Mouse (Mus musculus) thymus, postnatal 0 days (tissue): ENCODE data around the gene Msi2. TPM values are rescaled to one million over a fixed set of nuclear protein-coding genes. Genes with fewer than 3 reads are reported as not detected.

Experiments used
- DNase-seq: peaks from one replicate; pipeline ENCODE4 v3.0.0-alpha.2; 2015; ENCODE audit warnings: low spot score
- polyA plus RNA-seq: library from polyadenylated mRNA; unstranded; fragments of >200 nt; fragmentation: Nextera tagmentation; extraction: Ambion mirVana; gene quantifications from 2 replicates; pipeline ENCODE4 v1.2.1, GENCODE M21; 2015

The Msi2 gene
- polyA plus RNA-seq, 1 experiment from 2014 or later, result 23.0 TPM

- DNase-seq, result no peak
Measured at GRCm38 (mm10) chr11:88331722-88332121, 386.6 kb downstream of the Msi2 start.

- no peak for DNase-seq
Measured at GRCm38 (mm10) chr11:88330799-88331198, 387.5 kb downstream of the Msi2 start.

GRCm38 (mm10) chr11:88328813-88329595, 389.3 kb downstream of the Msi2 start:
- no peak for DNase-seq

DNA sequence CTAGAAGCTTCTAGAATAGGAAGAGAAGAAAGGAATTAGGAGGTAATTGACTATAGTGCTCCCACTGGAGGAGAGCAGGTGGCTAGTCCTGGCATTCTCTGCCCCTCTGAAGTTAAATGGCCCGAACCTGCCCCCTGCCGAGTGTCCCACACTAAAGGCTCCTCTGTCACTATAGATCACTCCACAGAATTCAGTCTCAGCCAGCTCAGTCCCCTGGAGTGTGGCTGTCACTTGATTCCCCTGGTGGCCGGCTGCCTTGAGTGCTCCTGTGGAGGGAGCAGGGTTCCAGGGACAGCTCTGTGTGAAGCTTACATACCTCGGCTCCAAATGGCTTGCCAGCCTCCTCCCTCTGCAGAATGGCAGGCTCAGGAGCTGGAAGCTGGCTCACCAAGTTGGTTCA, 391.3 kb downstream of the Msi2 start:
- DNase-seq, result no peak

- no peak for DNase-seq
Measured at GRCm38 (mm10) chr11:88318850-88319249, 399.5 kb downstream of the Msi2 start.

- DNase-seq, result no peak
Measured at GRCm38 (mm10) chr11:88315393-88315792, 402.9 kb downstream of the Msi2 start.

GRCm38 (mm10) chr11:88314471-88314870, 403.8 kb downstream of the Msi2 start:
- no peak for DNase-seq

DNA sequence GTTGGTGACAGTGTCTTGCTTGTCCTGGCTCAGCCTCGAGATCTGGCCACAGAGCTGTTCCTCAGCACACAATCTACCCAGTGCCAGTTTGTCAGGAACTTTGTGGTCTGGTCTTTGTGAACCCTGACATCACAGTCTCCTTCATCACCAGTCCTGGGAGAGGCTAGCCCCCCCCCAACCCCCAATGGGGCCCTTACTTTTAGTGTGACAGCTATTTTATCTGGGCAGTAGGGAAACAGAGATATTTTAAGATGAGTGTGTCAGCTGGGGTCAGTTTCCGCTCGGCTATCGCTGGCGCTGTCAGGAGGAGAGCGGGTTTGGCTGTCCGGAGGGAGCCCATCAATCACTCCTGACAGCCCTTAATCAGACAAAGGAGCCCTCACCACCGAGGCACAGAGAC, 404.8 kb downstream of the Msi2 start:
- DNase-seq, result no peak

GRCm38 (mm10) chr11:88311606-88312005, 406.7 kb downstream of the Msi2 start:
- DNase-seq, result no peak

- no peak for DNase-seq
Measured at GRCm38 (mm10) chr11:88310773-88311172, 407.5 kb downstream of the Msi2 start.

DNA sequence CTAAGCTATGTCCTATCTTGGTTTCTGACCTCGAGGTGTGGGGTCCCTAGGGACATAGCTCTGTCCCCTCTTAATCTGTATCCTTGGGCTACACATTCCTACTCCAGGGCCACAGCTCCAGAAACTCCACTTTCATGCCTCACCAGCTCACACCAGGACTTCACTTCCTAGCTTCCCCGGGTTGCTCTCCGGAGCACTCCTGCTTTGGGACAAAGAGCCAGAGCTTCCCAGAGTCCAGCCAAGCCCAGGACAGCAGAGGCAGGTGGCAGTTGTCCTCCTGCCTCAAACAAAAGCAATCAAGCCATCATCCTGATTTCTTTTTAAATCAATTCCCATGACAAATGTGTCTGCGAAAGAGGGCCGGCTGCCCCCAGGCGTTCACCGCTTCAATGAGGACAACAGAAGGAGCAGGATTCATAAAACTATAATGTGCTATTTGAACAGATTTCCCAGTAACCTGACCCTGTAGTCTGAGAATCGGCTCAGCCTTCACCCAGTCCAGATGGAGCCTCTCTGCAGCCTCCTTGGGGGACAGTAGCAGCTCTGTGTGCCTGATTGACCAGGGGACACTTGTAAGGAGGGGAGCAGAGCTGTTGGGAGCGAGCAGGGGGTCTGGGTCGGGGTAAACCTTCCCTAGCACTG, 409.1 kb downstream of the Msi2 start:
- no peak for DNase-seq

DNA sequence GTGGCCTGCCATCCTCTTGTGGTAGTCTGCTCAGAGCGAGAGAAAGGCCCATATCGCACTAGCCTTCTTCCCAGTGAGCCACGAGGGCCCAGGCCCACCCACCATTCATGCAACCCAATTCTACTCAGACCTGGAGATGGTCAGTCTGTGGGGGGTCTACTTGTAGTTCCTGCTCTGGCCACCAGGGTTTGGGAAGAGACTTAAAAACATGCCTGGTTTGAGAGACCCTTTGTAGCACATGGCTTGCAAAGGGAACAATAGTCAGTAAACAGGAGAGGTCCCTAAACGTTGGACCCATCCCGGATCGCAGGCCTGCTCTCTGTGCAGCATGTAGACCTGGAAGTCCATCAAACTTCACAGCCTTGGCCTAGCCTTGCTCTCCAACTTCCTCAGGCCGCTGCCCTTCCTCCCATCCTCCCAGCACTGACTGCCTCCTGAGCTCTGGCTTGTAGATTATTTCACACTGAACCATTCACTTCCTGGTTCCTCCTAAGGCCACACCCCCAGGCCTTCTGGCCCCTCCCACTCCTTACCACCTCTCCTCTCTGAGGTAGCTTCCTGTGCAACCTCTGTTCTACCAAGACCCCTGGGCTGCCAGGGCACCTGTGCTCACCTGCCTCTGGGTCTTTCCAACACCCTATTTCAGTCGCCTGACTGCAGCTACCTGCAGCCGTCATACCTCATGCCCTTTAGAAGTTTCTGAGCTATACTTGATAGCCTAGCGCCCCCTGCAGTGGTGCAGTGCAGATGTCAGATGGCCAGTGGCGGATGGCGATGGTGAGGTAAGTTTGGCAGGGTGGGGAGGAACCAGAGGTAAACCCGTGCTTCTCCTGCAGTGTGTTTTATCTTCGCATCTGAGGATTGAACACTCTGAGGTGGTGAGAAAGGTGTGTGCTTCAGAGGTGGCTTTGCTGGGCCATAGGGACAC, 410.4 kb downstream of the Msi2 start:
- DNase-seq, result peak; percentile 11

- DNase-seq, result no peak
Measured at GRCm38 (mm10) chr11:88305759-88306158, 412.6 kb downstream of the Msi2 start.

DNA sequence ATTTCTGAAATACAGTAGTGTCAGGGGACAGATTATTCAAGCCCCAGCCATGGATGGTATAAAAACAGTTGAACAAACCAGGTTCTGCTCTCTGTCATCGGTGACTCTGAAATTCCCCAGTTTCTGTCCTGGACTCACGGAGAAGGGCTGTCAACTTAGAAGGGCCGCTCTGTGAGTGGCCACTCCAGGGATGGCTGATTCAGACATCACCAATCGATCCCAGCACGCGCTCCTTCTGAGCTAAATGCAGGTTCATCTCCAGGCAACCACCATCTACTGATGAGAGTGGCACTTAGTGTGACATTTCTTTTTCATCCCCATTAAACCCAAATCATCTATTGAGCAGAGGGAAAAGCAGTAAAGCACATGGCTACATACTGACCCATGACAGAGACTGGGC, 416.7 kb downstream of the Msi2 start:
- DNase-seq, result no peak

DNA sequence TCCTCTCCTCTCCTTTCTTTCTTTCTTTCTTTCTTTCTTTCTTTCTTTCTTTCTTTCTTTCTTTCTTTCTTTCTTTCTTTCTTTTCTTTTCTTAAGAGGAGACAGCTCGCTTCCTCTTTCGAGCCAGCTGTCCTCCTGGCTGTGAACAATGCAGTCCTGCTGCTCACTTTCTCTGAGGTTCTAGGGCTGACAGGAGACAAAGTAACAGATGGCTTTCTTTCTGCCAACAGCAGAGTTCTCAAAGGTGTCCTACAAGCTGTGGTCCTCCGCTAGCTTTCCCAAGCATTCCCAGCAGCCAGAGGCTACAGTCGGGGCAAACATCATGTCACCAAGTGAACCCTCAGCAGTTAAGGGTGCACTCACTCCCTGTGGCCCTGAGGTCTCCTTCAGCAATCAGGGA, 419.0 kb downstream of the Msi2 start:
- no peak for DNase-seq

- no peak for DNase-seq
Measured at GRCm38 (mm10) chr11:88297526-88297925, 420.8 kb downstream of the Msi2 start.

GRCm38 (mm10) chr11:88295298-88295697, 423.0 kb downstream of the Msi2 start:
- no peak for DNase-seq

- no peak for DNase-seq
Measured at GRCm38 (mm10) chr11:88294394-88294710, 424.0 kb downstream of the Msi2 start.

GRCm38 (mm10) chr11:88293631-88294393, 424.5 kb downstream of the Msi2 start, which contains the start of gene Ccdc182:
TSS of gene Ccdc182 (plus strand) at chr11:88294058.
- peak; percentile 14 for DNase-seq

- no peak for DNase-seq
Measured at GRCm38 (mm10) chr11:88291688-88292087, 426.6 kb downstream of the Msi2 start.

DNA sequence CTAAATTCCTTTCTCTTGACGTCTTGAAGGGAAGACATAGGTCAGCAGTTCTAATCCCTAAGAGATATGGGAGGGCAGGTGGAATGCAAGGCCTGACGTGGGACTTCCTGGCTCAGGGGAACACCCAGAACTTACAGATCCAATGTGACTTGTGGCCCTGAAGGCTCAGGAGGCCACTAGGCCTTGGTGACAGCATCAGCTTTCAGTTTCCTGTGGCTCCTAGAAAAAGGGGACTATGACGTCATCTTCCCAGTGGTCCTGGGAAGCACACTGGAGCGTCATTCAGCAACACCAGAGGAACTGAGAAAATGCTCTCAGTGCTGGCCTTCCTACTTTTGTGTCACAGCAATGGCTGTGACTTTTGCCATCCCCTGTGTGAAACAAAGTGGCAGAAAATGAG, 427.1 kb downstream of the Msi2 start:
- no peak for DNase-seq
